Mouse (Mus musculus): ENCODE results near the gene Scaf4. TPM values are rescaled to one million over a fixed set of nuclear protein-coding genes. Genes with fewer than 3 reads are reported as not detected.

Scaf4 gene
- 11.9 and 12.2 TPM in 2 replicates for polyA plus RNA-seq (2012; ENCODE audit: insufficient read depth, insufficient read length, missing spikeins)

- Histone ChIP-seq H3K4me1 (ENCODE audit: control insufficient read depth, insufficient read depth, insufficient read length, low read length) (peaks cover 24% of the 10 kb centered on the region), H3K27ac (replicated peaks; ENCODE audit: low read depth, low read length) (peak within 1 kb of the TSS; percentile 84), H3K4me3 (ENCODE audit: insufficient read depth, low read depth, low read length) (peak within 1 kb of the TSS; percentile 97)
These were observed at the start of gene Scaf4 for GRCm38 (mm10) chr16:90283905-90284891. TSS of gene Scaf4 (minus strand) at chr16:90284503.

GRCm38 (mm10) chr16:90332553-90332952 is 48.2 kb upstream of the Scaf4 start:
- no peak overlapping the region for H3K4me3 ChIP-seq (ENCODE audit: insufficient read depth, low read depth, low read length)
- H3K4me1 ChIP-seq (ENCODE audit: control insufficient read depth, insufficient read depth, insufficient read length, low read length): peaks cover 3% of the 10 kb centered on the region; the same call in 1 of the 2 replicates
- H3K27ac ChIP-seq (replicated peaks; ENCODE audit: low read depth, low read length): no peak overlapping the region

GRCm38 (mm10) chr16:90330979-90331378 is 46.7 kb upstream of the Scaf4 start:
- H3K4me1 ChIP-seq (ENCODE audit: control insufficient read depth, insufficient read depth, insufficient read length, low read length): peaks cover 3% of the 10 kb centered on the region; the same call in 1 of the 2 replicates
- H3K27ac ChIP-seq (replicated peaks; ENCODE audit: low read depth, low read length): no peak overlapping the region
- H3K4me3 ChIP-seq (ENCODE audit: insufficient read depth, low read depth, low read length): no peak overlapping the region

- Histone ChIP-seq H3K4me1 (ENCODE audit: control insufficient read depth, insufficient read depth, insufficient read length, low read length) (peaks cover 3% of the 10 kb centered on the region; the same call in 1 of the 2 replicates), H3K27ac (replicated peaks; ENCODE audit: low read depth, low read length) (no peak overlapping the region), H3K4me3 (ENCODE audit: insufficient read depth, low read depth, low read length) (no peak overlapping the region)
These were observed 45.2 kb upstream of the Scaf4 start for GRCm38 (mm10) chr16:90329511-90329910.

GRCm38 (mm10) chr16:90322850-90323528 is 38.7 kb upstream of the Scaf4 start:
- no peak overlapping the region for H3K4me3 ChIP-seq (ENCODE audit: insufficient read depth, low read depth, low read length)
- no peak overlapping the region for H3K27ac ChIP-seq (replicated peaks; ENCODE audit: low read depth, low read length)
- H3K4me1 ChIP-seq (ENCODE audit: control insufficient read depth, insufficient read depth, insufficient read length, low read length): no peaks in the 10 kb centered on the region

- Histone ChIP-seq H3K27ac (replicated peaks; ENCODE audit: low read depth, low read length) (no peak overlapping the region), H3K4me1 (ENCODE audit: control insufficient read depth, insufficient read depth, insufficient read length, low read length) (no peaks in the 10 kb centered on the region)
These were observed 35.0 kb upstream of the Scaf4 start for GRCm38 (mm10) chr16:90319321-90319720.

GRCm38 (mm10) chr16:90318372-90318926 is 34.1 kb upstream of the Scaf4 start:
- Histone ChIP-seq H3K27ac (replicated peaks; ENCODE audit: low read depth, low read length) (no peak overlapping the region), H3K4me3 (ENCODE audit: insufficient read depth, low read depth, low read length) (no peak overlapping the region), H3K4me1 (ENCODE audit: control insufficient read depth, insufficient read depth, insufficient read length, low read length) (no peaks in the 10 kb centered on the region)

More at GRCm38 (mm10) chr16:90319321-90319720, 35.0 kb upstream of the Scaf4 start:
- H3K4me3 ChIP-seq (ENCODE audit: insufficient read depth, low read depth, low read length): no peak overlapping the region

- H3K4me3 ChIP-seq (ENCODE audit: insufficient read depth, low read depth, low read length): no peak overlapping the region
- no peak overlapping the region for H3K27ac ChIP-seq (replicated peaks; ENCODE audit: low read depth, low read length)
- H3K4me1 ChIP-seq (ENCODE audit: control insufficient read depth, insufficient read depth, insufficient read length, low read length): no peaks in the 10 kb centered on the region
These were observed 33.5 kb upstream of the Scaf4 start for GRCm38 (mm10) chr16:90317777-90318176.

GRCm38 (mm10) chr16:90315881-90316280 is 31.6 kb upstream of the Scaf4 start:
- H3K4me1 ChIP-seq (ENCODE audit: control insufficient read depth, insufficient read depth, insufficient read length, low read length): no peaks in the 10 kb centered on the region
- no peak overlapping the region for H3K4me3 ChIP-seq (ENCODE audit: insufficient read depth, low read depth, low read length)
- no peak overlapping the region for H3K27ac ChIP-seq (replicated peaks; ENCODE audit: low read depth, low read length)

- Histone ChIP-seq H3K4me3 (ENCODE audit: insufficient read depth, low read depth, low read length) (no peak overlapping the region), H3K4me1 (ENCODE audit: control insufficient read depth, insufficient read depth, insufficient read length, low read length) (no peaks in the 10 kb centered on the region)
These were observed 28.3 kb upstream of the Scaf4 start for GRCm38 (mm10) chr16:90312449-90313082.

GRCm38 (mm10) chr16:90310488-90311135 is 26.3 kb upstream of the Scaf4 start:
- H3K4me1 ChIP-seq (ENCODE audit: control insufficient read depth, insufficient read depth, insufficient read length, low read length): no peaks in the 10 kb centered on the region
- no peak overlapping the region for H3K27ac ChIP-seq (replicated peaks; ENCODE audit: low read depth, low read length)
- H3K4me3 ChIP-seq (ENCODE audit: insufficient read depth, low read depth, low read length): no peak overlapping the region

More at GRCm38 (mm10) chr16:90312449-90313082, 28.3 kb upstream of the Scaf4 start:
- H3K27ac ChIP-seq (replicated peaks; ENCODE audit: low read depth, low read length): no peak overlapping the region

- Histone ChIP-seq H3K27ac (replicated peaks; ENCODE audit: low read depth, low read length) (no peak overlapping the region), H3K4me1 (ENCODE audit: control insufficient read depth, insufficient read depth, insufficient read length, low read length) (no peaks in the 10 kb centered on the region), H3K4me3 (ENCODE audit: insufficient read depth, low read depth, low read length) (no peak overlapping the region)
These were observed 25.5 kb upstream of the Scaf4 start for GRCm38 (mm10) chr16:90309784-90310183.

GRCm38 (mm10) chr16:90303988-90304299 is 19.6 kb upstream of the Scaf4 start:
- no peak overlapping the region for H3K4me3 ChIP-seq (ENCODE audit: insufficient read depth, low read depth, low read length)
- 0 out of 2 replicates have a peak, but pooled peaks cover 3% of the 10 kb centered on the region for H3K4me1 ChIP-seq (ENCODE audit: control insufficient read depth, insufficient read depth, insufficient read length, low read length)
- no peak overlapping the region for H3K27ac ChIP-seq (replicated peaks; ENCODE audit: low read depth, low read length)

GRCm38 (mm10) chr16:90303286-90303987 is 19.1 kb upstream of the Scaf4 start:
- no peak overlapping the region for H3K27ac ChIP-seq (replicated peaks; ENCODE audit: low read depth, low read length)
- 0 out of 2 replicates have a peak, but pooled peaks cover 3% of the 10 kb centered on the region for H3K4me1 ChIP-seq (ENCODE audit: control insufficient read depth, insufficient read depth, insufficient read length, low read length)
- no peak overlapping the region for H3K4me3 ChIP-seq (ENCODE audit: insufficient read depth, low read depth, low read length)

Measured in brown adipose tissue, adult 24 weeks (tissue).